Comparison of ENCODE assay signal across 17 mouse cellular contexts in the genomic region with DNA sequence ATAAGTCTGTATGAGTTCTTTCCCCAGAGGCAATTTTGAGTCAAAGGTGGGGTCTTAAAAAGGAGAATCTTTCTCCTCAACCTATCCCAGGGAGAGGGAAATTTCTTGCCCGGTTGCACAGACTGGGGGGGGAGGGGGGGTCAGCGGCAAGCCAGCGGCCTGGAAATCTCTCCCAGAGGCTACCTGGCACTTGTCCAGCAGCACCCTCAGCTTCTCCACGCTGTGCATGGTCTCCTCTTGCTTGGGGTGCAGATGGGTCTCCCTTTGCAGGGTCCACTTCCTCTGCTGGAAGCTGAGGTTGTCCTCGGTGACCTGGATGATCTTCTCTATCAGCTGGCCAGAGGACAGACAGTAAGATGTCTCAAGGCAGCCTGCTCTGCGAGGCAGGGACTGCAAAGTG.
"Had no signal": no experiment of that assay in that cellular context is flagged by ENCODE, and none has a peak within 500 bp of the region (broad histone marks: within the 10 kb centered on the region; RNA-seq: fewer than 3 reads in every experiment).

No protein-coding gene starts in this region.

- H3K9me3 ChIP-seq: liver, embryonic 13.5 days; midbrain, embryonic 12.5 days; midbrain, embryonic 15.5 days; neural tube, embryonic 12.5 days; neural tube, embryonic 15.5 days had no signal

- H3K4me3 ChIP-seq: left cerebral cortex, adult 2 months; liver, embryonic 13.5 days; midbrain, embryonic 12.5 days; midbrain, embryonic 15.5 days; neural tube, embryonic 12.5 days; neural tube, embryonic 15.5 days had no signal

- H3K4me2 ChIP-seq: liver, embryonic 13.5 days; midbrain, embryonic 12.5 days; midbrain, embryonic 15.5 days; neural tube, embryonic 12.5 days; neural tube, embryonic 15.5 days had no signal

- H3K27ac ChIP-seq: kidney, postnatal 0 days; liver, embryonic 13.5 days; midbrain, embryonic 12.5 days; midbrain, embryonic 15.5 days; neural tube, embryonic 12.5 days; neural tube, embryonic 15.5 days; stomach, postnatal 0 days had no signal

- H3K27me3 ChIP-seq: midbrain, embryonic 15.5 days; neural tube, embryonic 12.5 days; neural tube, embryonic 15.5 days had no signal

- H3K36me3 ChIP-seq: liver, embryonic 13.5 days; midbrain, embryonic 12.5 days; midbrain, embryonic 15.5 days; neural tube, embryonic 12.5 days; neural tube, embryonic 15.5 days had no signal

- DNase-seq: kidney, adult 18-20 months; liver, embryonic 13.5 days; lung, adult 2 months; lung, postnatal 14 days; lung, postnatal 4 days; right cerebral cortex, adult 18-20 months; right cerebral cortex, postnatal 14 days; right cerebral cortex, postnatal 4 days; thymus, adult 18-20 months; thymus, postnatal 36 days had no signal

- H3K9ac ChIP-seq: liver, embryonic 13.5 days; midbrain, embryonic 12.5 days; midbrain, embryonic 15.5 days; neural tube, embryonic 12.5 days; neural tube, embryonic 15.5 days had no signal

- ATAC-seq: midbrain, embryonic 15.5 days had no signal
